Mouse (Mus musculus): ENCODE data around the gene Slc35e3. TPM values are rescaled to one million over a fixed set of nuclear protein-coding genes. Genes with fewer than 3 reads are reported as not detected.

The Slc35e3 gene
- 5.0 and 6.4 TPM in 2 replicates for total RNA-seq (2012; rRNA removed)
- total RNA-seq (2014; rRNA removed), result 1.4 and 2.2 TPM in 2 replicates
- polyA plus RNA-seq (2012; ENCODE audit: insufficient read length, low read depth), result 9.7 and 9.8 TPM in 2 replicates

GRCm38 (mm10) chr10:117746297-117746883 is at the start of gene Slc35e3:
Slc35e3 (minus strand) TSS chr10:117746365.
- peak within 1 kb of the TSS; percentile 41 for H3K9ac ChIP-seq (ENCODE audit: insufficient read depth, low read depth)
- DNase-seq (ENCODE audit: extremely low read depth), result peak; percentile 87
- peak within 1 kb of the TSS; percentile 66 for H3K4me2 ChIP-seq (ENCODE audit: insufficient read depth, low read depth, poor library complexity, severe bottlenecking)
- peaks cover 22 to 56% of the 10 kb centered on the region in 2 experiments for H3K36me3 ChIP-seq (replicated peaks in 1 of 2; ENCODE audit: control insufficient read depth in 1 of 2, insufficient read depth in 1 of 2, low read length in 1 of 2)
- in situ Hi-C loops (cut with MboI; ENCODE audit: low pct_ligation_motif_present, low pct_unique_long_range_greater_than_20kb, low sequenced_read_pairs) (no loop called here), dilution Hi-C loops (cut with MboI; ENCODE audit: extremely low pct_ligation_motif_present, extremely low pct_unique_long_range_greater_than_20kb, low sequenced_read_pairs) (no loop called here)
- H3K27ac ChIP-seq (ENCODE audit: insufficient read depth, low read depth), result no peak within 1 kb of the TSS
- no peaks in the 10 kb centered on the region for H3K27me3 ChIP-seq (replicated peaks)
- peak within 1 kb of the TSS; percentile 37 to 61 (median 55) for H3K4me3 ChIP-seq (replicated peaks in 1 of 3; ENCODE audit: low read depth in 2 of 3, low read length in 2 of 3, poor library complexity in 1 of 3)
- TF ChIP-seq CHD1 (IDR thresholded peaks at IDR 0.05; ENCODE audit: low read depth, low read length), result no peak
- TF ChIP-seq MAX (IDR thresholded peaks at IDR 0.05; ENCODE audit: low read length), result peak; percentile 93
- TF ChIP-seq BHLHE40 (IDR thresholded peaks at IDR 0.05; ENCODE audit: low read depth, low read length), result peak; percentile 19; the same call in 1 of the 2 replicates
- TF ChIP-seq MAZ (IDR thresholded peaks at IDR 0.05; ENCODE audit: low read depth, low read length), result peak; percentile 77; the same call in 1 of the 2 replicates
- TF ChIP-seq UBTF (IDR thresholded peaks at IDR 0.05; ENCODE audit: low read depth, low read length), result no peak
- no peak for TF ChIP-seq ZKSCAN1 (IDR thresholded peaks at IDR 0.05; ENCODE audit: borderline replicate concordance, low read depth, low read length)
- TF ChIP-seq POLR2A (IDR thresholded peaks at IDR 0.05; ENCODE audit: low read depth, low read length), result peak; percentile 69
- peak; percentile 94 for TF ChIP-seq USF1 (IDR thresholded peaks at IDR 0.05; ENCODE audit: low read depth, low read length)
- no peak for TF ChIP-seq EP300 (IDR thresholded peaks at IDR 0.05; ENCODE audit: low read length)
- TF ChIP-seq TCF12 (IDR thresholded peaks at IDR 0.05; ENCODE audit: low read depth, low read length), result peak; percentile 70
- peak; percentile 60; the same call in 1 of the 2 replicates for TF ChIP-seq NELFE (IDR thresholded peaks at IDR 0.05; ENCODE audit: low read depth, low read length)
- peak; percentile 88 for TF ChIP-seq NRF1 (IDR thresholded peaks at IDR 0.05; ENCODE audit: low read depth, low read length)
- TF ChIP-seq ZNF384 (IDR thresholded peaks at IDR 0.05; ENCODE audit: low read depth, low read length), result no peak
- TF ChIP-seq ZMIZ1 (IDR thresholded peaks at IDR 0.05; ENCODE audit: low read depth, low read length), result no peak
- TF ChIP-seq MXI1 (IDR thresholded peaks at IDR 0.05; ENCODE audit: low read depth, low read length), result 0 out of 2 replicates have a peak, but pooled peaks have one; percentile 57
- peak; percentile 84 for TF ChIP-seq USF2 (conservative IDR thresholded peaks at IDR 0.05; ENCODE audit: low read depth, low read length)
- peak; percentile 40; the same call in 1 of the 2 replicates for TF ChIP-seq HCFC1 (IDR thresholded peaks at IDR 0.05; ENCODE audit: low read depth, low read length)
- 0 out of 2 replicates have a peak, but pooled peaks have one; percentile 33 for TF ChIP-seq KAT2A (IDR thresholded peaks at IDR 0.05; ENCODE audit: insufficient replicate concordance, low read length)
- no peak for TF ChIP-seq RCOR1 (conservative IDR thresholded peaks at IDR 0.05; ENCODE audit: low read depth, low read length)
- peaks cover 0 to 14% of the 10 kb centered on the region in 2 experiments; a peak in 2 of 4 replicates for H3K4me1 ChIP-seq (ENCODE audit: control insufficient read depth in 1 of 2, insufficient read depth in 2 of 2)
- peaks cover 28% of the 10 kb centered on the region for H3K9me3 ChIP-seq (replicated peaks; ENCODE audit: low read length)
- H3K79me2 ChIP-seq (replicated peaks; ENCODE audit: control insufficient read depth, extremely low read depth, insufficient read depth, poor library complexity, severe bottlenecking), result no peaks in the 10 kb centered on the region

GRCm38 (mm10) chr10:117795206-117795605 is 49.0 kb upstream of the Slc35e3 start:
- Histone ChIP-seq H3K4me3 (replicated peaks in 1 of 3; ENCODE audit: low read depth in 2 of 3, low read length in 2 of 3, poor library complexity in 1 of 3) (no peak overlapping the region), H3K79me2 (replicated peaks; ENCODE audit: control insufficient read depth, extremely low read depth, insufficient read depth, poor library complexity, severe bottlenecking) (peaks cover 22% of the 10 kb centered on the region), H3K4me1 (ENCODE audit: control insufficient read depth in 1 of 2, insufficient read depth in 2 of 2) (peaks cover 2 to 27% of the 10 kb centered on the region in 2 experiments; a peak in 3 of 4 replicates), H3K36me3 (replicated peaks in 1 of 2; ENCODE audit: control insufficient read depth in 1 of 2, insufficient read depth in 1 of 2, low read length in 1 of 2) (peaks cover 0 to 7% of the 10 kb centered on the region in 2 experiments), H3K9me3 (replicated peaks; ENCODE audit: low read length) (peaks cover 2% of the 10 kb centered on the region), H3K9ac (ENCODE audit: insufficient read depth, low read depth) (no peak overlapping the region), H3K27me3 (replicated peaks) (no peaks in the 10 kb centered on the region), H3K4me2 (ENCODE audit: insufficient read depth, low read depth, poor library complexity, severe bottlenecking) (no peak overlapping the region), H3K27ac (ENCODE audit: insufficient read depth, low read depth) (no peak overlapping the region)
- TF ChIP-seq UBTF (IDR thresholded peaks at IDR 0.05; ENCODE audit: low read depth, low read length) (no peak), RAD21 (IDR thresholded peaks at IDR 0.05; ENCODE audit: low read depth, low read length) (no peak), MAZ (IDR thresholded peaks at IDR 0.05; ENCODE audit: low read depth, low read length) (no peak), KAT2A (IDR thresholded peaks at IDR 0.05; ENCODE audit: insufficient replicate concordance, low read length) (no peak), HCFC1 (IDR thresholded peaks at IDR 0.05; ENCODE audit: low read depth, low read length) (no peak), JUND (conservative IDR thresholded peaks at IDR 0.05; ENCODE audit: low read depth, low read length) (no peak), MEF2A (IDR thresholded peaks at IDR 0.05; ENCODE audit: borderline replicate concordance, low read depth, low read length) (no peak), GABPA (IDR thresholded peaks at IDR 0.05; ENCODE audit: insufficient replicate concordance, low read depth, low read length) (no peak), MYC (IDR thresholded peaks at IDR 0.05; ENCODE audit: low read depth, low read length) (no peak), USF1 (IDR thresholded peaks at IDR 0.05; ENCODE audit: low read depth, low read length) (no peak), USF2 (conservative IDR thresholded peaks at IDR 0.05; ENCODE audit: low read depth, low read length) (no peak), NELFE (IDR thresholded peaks at IDR 0.05; ENCODE audit: low read depth, low read length) (no peak), CTCF (conservative IDR thresholded peaks at IDR 0.05 in 1 of 2, IDR thresholded peaks at IDR 0.05 in 1 of 2; ENCODE audit: low read depth in 2 of 2, low read length in 2 of 2) (no peak), MXI1 (IDR thresholded peaks at IDR 0.05; ENCODE audit: low read depth, low read length) (no peak), PAX5 (IDR thresholded peaks at IDR 0.05; ENCODE audit: low read length) (no peak), IRF4 (IDR thresholded peaks at IDR 0.05; ENCODE audit: low read depth, low read length) (no peak)
- dilution Hi-C loops (cut with MboI; ENCODE audit: extremely low pct_ligation_motif_present, extremely low pct_unique_long_range_greater_than_20kb, low sequenced_read_pairs), result no loop called here
- in situ Hi-C loops (cut with MboI; ENCODE audit: low pct_ligation_motif_present, low pct_unique_long_range_greater_than_20kb, low sequenced_read_pairs), result no loop called here
- no peak for DNase-seq (ENCODE audit: extremely low read depth)

All from CH12.LX (cell line).